Mouse (Mus musculus) hindbrain, embryonic 10.5 days (tissue): ENCODE measurements around the gene Il6ra. TPM values are rescaled to one million over a fixed set of nuclear protein-coding genes. Genes with fewer than 3 reads are reported as not detected.

Experiments
- DNase-seq: peaks from one replicate; pipeline ENCODE4 v3.0.0-alpha.2; 2017; ENCODE audit warnings: low spot score
- H3K27ac ChIP-seq: fragments of 300-500 bp; sonication (generic); 2 replicates; pipeline ENCODE4 v1.5.1; 2016; ENCODE audit warnings: mild to moderate bottlenecking, moderate library complexity
- H3K27me3 ChIP-seq: fragments of 300-500 bp; sonication (generic); 2 replicates; pipeline ENCODE4 v1.6.1; 2016; ENCODE audit warnings: mild to moderate bottlenecking; ENCODE audit not compliant: poor library complexity, insufficient read depth, severe bottlenecking
- H3K36me3 ChIP-seq: fragments of 300-500 bp; sonication (generic); 2 replicates; pipeline ENCODE4 v1.6.1; 2016; ENCODE audit warnings: mild to moderate bottlenecking, moderate library complexity
- H3K4me1 ChIP-seq: fragments of 300-500 bp; sonication (generic); replicated peaks from 2 replicates; pipeline ENCODE4 v1.6.1; 2016; ENCODE audit warnings: mild to moderate bottlenecking
- H3K4me3 ChIP-seq: fragments of 300-500 bp; sonication (generic); 2 replicates; pipeline ENCODE4 v1.5.1; 2016; ENCODE audit warnings: mild to moderate bottlenecking, moderate library complexity
- H3K9me3 ChIP-seq: fragments of 300-500 bp; sonication (generic); 2 replicates; pipeline ENCODE4 v1.6.1; 2016; ENCODE audit warnings: mild to moderate bottlenecking, moderate library complexity
- WGBS: fragments of 180-500 bp; shearing (Covaris S2); methylation state at CpG from one replicate; pipeline ENCODE4 v1.1.7; 2016; 5-methylcytosine and 5-hydroxymethylcytosine counted together
- polyA plus RNA-seq: library from polyadenylated mRNA; unstranded; fragments of >200 nt; fragmentation: Nextera tagmentation; extraction: Ambion mirVana; gene quantifications from 2 replicates; pipeline ENCODE4 v1.2.1, GENCODE M21; 2016

Gene Il6ra
- polyA plus RNA-seq, 1 experiment from 2014 or later: 1.5 TPM

DNA sequence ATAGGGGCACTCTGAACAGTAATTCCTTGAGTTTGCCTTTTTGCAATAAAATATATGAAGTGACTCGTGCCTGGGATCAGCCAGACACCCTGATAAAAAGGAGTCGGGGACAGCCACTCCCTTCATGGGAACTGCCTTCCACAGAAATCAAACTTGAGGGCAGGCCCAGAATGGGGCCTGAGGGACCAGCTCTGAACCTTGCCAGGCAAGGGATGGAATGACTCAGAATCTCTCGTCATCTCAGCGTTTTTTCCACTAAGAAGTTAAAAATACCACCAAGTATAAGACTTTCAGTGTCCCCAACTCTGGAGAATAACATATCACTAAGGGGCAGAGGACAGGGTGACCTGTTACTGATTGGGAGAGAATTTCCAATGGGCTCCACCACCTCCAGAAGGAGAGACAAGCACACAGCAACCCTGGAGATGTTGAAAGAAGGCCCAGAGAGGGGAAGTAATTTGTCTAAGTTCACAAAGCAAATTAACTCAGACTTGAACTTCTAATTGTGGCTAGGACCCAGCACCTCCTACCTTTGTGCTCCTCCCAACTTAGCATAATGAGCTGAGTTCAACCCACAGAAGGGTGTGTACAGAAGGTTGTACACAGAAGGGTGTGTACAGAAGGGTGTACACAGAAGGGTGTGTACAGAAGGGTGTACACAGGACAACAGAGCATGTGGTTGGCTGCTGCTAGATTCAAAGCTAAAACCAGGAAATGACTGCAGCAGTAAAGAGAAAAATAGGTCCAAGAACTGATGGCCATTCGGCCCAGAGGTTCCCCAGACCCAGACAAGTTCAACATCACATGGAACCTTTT, 32.8 kb downstream of the Il6ra start:
- no peak for DNase-seq
- peaks cover 8% of the 10 kb centered on the region; the same call in 1 of the 2 replicates for H3K4me1 ChIP-seq
- H3K9me3 ChIP-seq: no peaks in the 10 kb centered on the region
- no peak overlapping the region for H3K27ac ChIP-seq
- no peak overlapping the region for H3K4me3 ChIP-seq
- 88% methylated on average over 5 of the region's 5 CpGs for WGBS
- peaks cover 16% of the 10 kb centered on the region; the same call in 1 of the 2 replicates for H3K27me3 ChIP-seq
- no peaks in the 10 kb centered on the region for H3K36me3 ChIP-seq

GRCm38 (mm10) chr3:89879326-89879725, 33.7 kb downstream of the Il6ra start:
- 73% methylated on average over 3 of the region's 3 CpGs for WGBS
- no peak overlapping the region for H3K4me3 ChIP-seq

GRCm38 (mm10) chr3:89878456-89878855, 34.5 kb downstream of the Il6ra start:
- 35% methylated on average over 3 of the region's 3 CpGs for WGBS
- H3K9me3 ChIP-seq: no peaks in the 10 kb centered on the region
- no peak overlapping the region for H3K27ac ChIP-seq
- H3K4me3 ChIP-seq: no peak overlapping the region
- DNase-seq: no peak
- H3K27me3 ChIP-seq: peaks cover 16% of the 10 kb centered on the region; the same call in 1 of the 2 replicates
- no peaks in the 10 kb centered on the region for H3K36me3 ChIP-seq
- peaks cover 8% of the 10 kb centered on the region; the same call in 1 of the 2 replicates for H3K4me1 ChIP-seq

More at GRCm38 (mm10) chr3:89879326-89879725, 33.7 kb downstream of the Il6ra start:
- peaks cover 16% of the 10 kb centered on the region; the same call in 1 of the 2 replicates for H3K27me3 ChIP-seq
- H3K9me3 ChIP-seq: no peaks in the 10 kb centered on the region
- no peaks in the 10 kb centered on the region for H3K36me3 ChIP-seq
- H3K27ac ChIP-seq: no peak overlapping the region
- DNase-seq: no peak
- H3K4me1 ChIP-seq: peaks cover 8% of the 10 kb centered on the region; the same call in 1 of the 2 replicates

DNA sequence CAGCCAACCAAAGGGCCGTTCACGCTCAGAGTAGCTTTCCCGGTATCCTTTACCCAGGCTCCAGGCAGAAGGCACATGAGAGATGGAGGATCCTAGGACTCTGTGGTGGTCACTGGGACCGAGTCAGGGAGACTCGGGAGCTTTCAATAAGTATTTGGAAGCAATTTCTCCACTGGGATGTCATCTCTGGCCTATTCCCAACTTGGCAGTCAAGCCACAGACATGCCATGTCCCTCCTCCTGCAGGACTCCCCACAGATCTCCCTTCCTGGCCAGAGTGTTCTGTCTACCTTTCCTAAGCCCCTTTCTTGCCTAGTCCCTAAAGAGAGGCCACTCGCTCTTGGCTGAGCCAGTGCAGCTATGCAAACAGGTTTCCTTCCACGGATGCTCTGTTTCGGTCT, 35.9 kb downstream of the Il6ra start:
- H3K4me3 ChIP-seq: no peak overlapping the region

DNA sequence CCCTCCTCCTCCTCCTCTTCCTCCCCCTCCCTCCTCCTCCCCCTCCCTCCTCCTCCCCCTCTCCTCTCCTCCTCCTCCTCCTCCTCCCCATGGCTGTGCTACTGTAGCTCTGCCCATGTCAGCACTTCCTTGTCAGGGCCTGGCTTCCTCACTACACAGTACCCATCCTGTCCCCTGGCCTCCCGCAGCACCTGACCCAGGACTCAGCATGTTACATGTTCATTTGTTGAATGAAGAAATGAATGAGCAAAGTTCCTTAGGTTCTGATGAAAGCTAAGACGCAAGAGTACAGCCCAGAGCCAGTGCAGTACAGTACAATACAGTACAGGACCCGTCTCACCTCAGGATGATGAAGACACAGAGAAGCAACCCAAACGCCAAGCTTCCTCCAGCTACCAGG, 36.5 kb downstream of the Il6ra start:
- no peaks in the 10 kb centered on the region for H3K36me3 ChIP-seq
- 84% methylated on average over 4 of the region's 4 CpGs for WGBS
- H3K4me1 ChIP-seq: peaks cover 8% of the 10 kb centered on the region; the same call in 1 of the 2 replicates
- H3K4me3 ChIP-seq: no peak overlapping the region
- H3K9me3 ChIP-seq: 0 out of 2 replicates have a peak, but pooled peaks cover 5% of the 10 kb centered on the region
- H3K27ac ChIP-seq: no peak overlapping the region
- DNase-seq: no peak
- H3K27me3 ChIP-seq: peaks cover 13% of the 10 kb centered on the region; the same call in 1 of the 2 replicates

More for the DNA sequence above, 35.9 kb downstream of the Il6ra start:
- H3K36me3 ChIP-seq: no peaks in the 10 kb centered on the region
- H3K9me3 ChIP-seq: 0 out of 2 replicates have a peak, but pooled peaks cover 5% of the 10 kb centered on the region
- H3K27me3 ChIP-seq: peaks cover 13% of the 10 kb centered on the region; the same call in 1 of the 2 replicates
- H3K4me1 ChIP-seq: peaks cover 8% of the 10 kb centered on the region; the same call in 1 of the 2 replicates
- H3K27ac ChIP-seq: no peak overlapping the region
- WGBS: 86% methylated on average over 8 of the region's 8 CpGs
- no peak for DNase-seq

- DNase-seq: no peak
- H3K4me3 ChIP-seq: no peak overlapping the region
- WGBS: 86% methylated on average over 8 of the region's 8 CpGs
- H3K27me3 ChIP-seq: peaks cover 13% of the 10 kb centered on the region; the same call in 1 of the 2 replicates
- H3K4me1 ChIP-seq: peaks cover 11% of the 10 kb centered on the region; the same call in 1 of the 2 replicates
- no peaks in the 10 kb centered on the region for H3K36me3 ChIP-seq
- H3K27ac ChIP-seq: no peak overlapping the region
- 0 out of 2 replicates have a peak, but pooled peaks cover 5% of the 10 kb centered on the region for H3K9me3 ChIP-seq
These were observed 37.2 kb downstream of the Il6ra start for GRCm38 (mm10) chr3:89875781-89876180.

- peaks cover 7% of the 10 kb centered on the region; the same call in 1 of the 2 replicates for H3K27me3 ChIP-seq
- peaks cover 17% of the 10 kb centered on the region; the same call in 1 of the 2 replicates for H3K4me1 ChIP-seq
- H3K36me3 ChIP-seq: no peaks in the 10 kb centered on the region
- WGBS: 88% methylated on average over 9 of the region's 9 CpGs
- DNase-seq: no peak
- H3K4me3 ChIP-seq: no peak overlapping the region
- H3K27ac ChIP-seq: no peak overlapping the region
- 0 out of 2 replicates have a peak, but pooled peaks cover 5% of the 10 kb centered on the region for H3K9me3 ChIP-seq
These were observed 38.0 kb downstream of the Il6ra start for GRCm38 (mm10) chr3:89875021-89875420.

- H3K27ac ChIP-seq: no peak overlapping the region
- 90% methylated on average over 5 of the region's 5 CpGs for WGBS
- no peaks in the 10 kb centered on the region for H3K36me3 ChIP-seq
- no peak overlapping the region for H3K4me3 ChIP-seq
- peaks cover 22% of the 10 kb centered on the region for H3K4me1 ChIP-seq
- DNase-seq: no peak
- H3K27me3 ChIP-seq: peaks cover 7% of the 10 kb centered on the region; the same call in 1 of the 2 replicates
- H3K9me3 ChIP-seq: 0 out of 2 replicates have a peak, but pooled peaks cover 5% of the 10 kb centered on the region
These were observed 38.9 kb downstream of the Il6ra start for GRCm38 (mm10) chr3:89874076-89874475.

DNA sequence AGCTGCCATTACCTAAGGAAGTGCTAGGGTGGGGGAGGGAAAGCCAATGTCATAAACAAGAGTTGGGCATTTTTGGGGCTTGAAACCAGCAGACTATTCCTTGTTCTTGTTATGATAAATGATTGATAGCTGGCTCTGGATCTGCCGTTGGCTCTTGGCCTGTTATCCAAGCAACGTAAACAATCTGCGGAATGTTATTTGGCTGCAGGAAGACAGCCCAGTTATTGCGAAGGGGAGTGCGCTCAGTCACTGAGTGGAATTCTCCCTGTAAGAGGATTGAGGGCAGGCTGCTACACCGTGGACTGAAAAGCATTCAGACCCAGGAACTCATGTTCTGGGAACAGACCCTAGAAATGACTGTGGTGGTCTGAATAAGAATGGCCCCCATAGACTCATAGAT, 40.3 kb downstream of the Il6ra start:
- 89% methylated on average over 6 of the region's 6 CpGs for WGBS
- Histone ChIP-seq H3K27me3 (peaks cover 7% of the 10 kb centered on the region; the same call in 1 of the 2 replicates), H3K27ac (no peak overlapping the region), H3K36me3 (no peaks in the 10 kb centered on the region), H3K9me3 (0 out of 2 replicates have a peak, but pooled peaks cover 5% of the 10 kb centered on the region), H3K4me3 (no peak overlapping the region), H3K4me1 (peaks cover 23% of the 10 kb centered on the region)
- no peak for DNase-seq

GRCm38 (mm10) chr3:89872209-89872608, 40.8 kb downstream of the Il6ra start:
- Histone ChIP-seq H3K4me1 (peaks cover 26% of the 10 kb centered on the region), H3K9me3 (0 out of 2 replicates have a peak, but pooled peaks cover 5% of the 10 kb centered on the region), H3K36me3 (no peaks in the 10 kb centered on the region), H3K27me3 (peaks cover 5% of the 10 kb centered on the region; the same call in 1 of the 2 replicates), H3K4me3 (no peak overlapping the region), H3K27ac (no peak overlapping the region)
- DNase-seq: no peak
- WGBS: 90% methylated on average over 7 of the region's 7 CpGs

DNA sequence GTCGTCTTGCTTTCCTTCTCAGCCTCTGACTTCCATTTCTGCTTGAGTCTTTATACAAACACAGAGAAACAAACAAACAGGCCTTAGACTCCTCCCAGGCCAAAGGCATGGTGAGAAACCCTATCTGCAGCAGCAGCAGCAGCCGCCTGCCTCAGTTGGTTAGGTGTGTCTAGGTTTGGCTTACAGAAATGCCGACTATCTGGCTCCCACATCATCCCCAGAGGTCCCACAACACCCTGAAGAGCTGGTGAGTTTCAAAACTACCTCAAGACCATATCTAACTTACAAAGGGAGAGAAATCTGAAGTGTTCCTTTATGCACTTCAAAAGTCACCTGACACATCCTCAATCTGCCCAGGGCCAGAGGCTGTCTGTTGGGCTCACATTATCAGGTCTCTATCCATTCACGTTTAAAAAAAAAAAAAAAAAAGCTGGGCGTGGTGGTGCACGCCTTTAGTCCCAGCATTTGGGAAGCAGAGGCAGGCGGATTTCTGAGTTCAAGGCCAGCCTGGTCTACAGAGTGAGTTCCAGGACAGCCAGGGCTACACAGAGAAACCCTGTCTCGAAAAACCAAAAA, 41.6 kb downstream of the Il6ra start:
- Histone ChIP-seq H3K4me1 (peaks cover 26% of the 10 kb centered on the region), H3K4me3 (no peak overlapping the region), H3K27me3 (no peaks in the 10 kb centered on the region; the same call in 1 of the 2 replicates), H3K27ac (no peak overlapping the region), H3K9me3 (0 out of 2 replicates have a peak, but pooled peaks cover 5% of the 10 kb centered on the region), H3K36me3 (no peaks in the 10 kb centered on the region)
- 72% methylated on average over 8 of the region's 8 CpGs for WGBS
- DNase-seq: no peak

- H3K36me3 ChIP-seq: no peaks in the 10 kb centered on the region
- H3K4me1 ChIP-seq: peaks cover 26% of the 10 kb centered on the region
- no peak for DNase-seq
- WGBS: 75% methylated on average over 22 of the region's 22 CpGs
- no peaks in the 10 kb centered on the region for H3K27me3 ChIP-seq
- H3K4me3 ChIP-seq: no peak overlapping the region
- 0 out of 2 replicates have a peak, but pooled peaks cover 5% of the 10 kb centered on the region for H3K9me3 ChIP-seq
- H3K27ac ChIP-seq: no peak overlapping the region
These were observed 42.3 kb downstream of the Il6ra start for GRCm38 (mm10) chr3:89870472-89871271.
